Mouse (Mus musculus): ENCODE data around the gene Nek1.

GRCm38 (mm10) chr8:61054313-61054712, 61.3 kb downstream of the Nek1 start:
- no peak for TF ChIP-seq CTCF (IDR thresholded peaks at IDR 0.05; ENCODE audit: low read depth)
- TF ChIP-seq EP300 (optimal IDR thresholded peaks at IDR 0.05): no peak

All from stomach, postnatal 0 days (tissue).